Mouse (Mus musculus) left cerebral cortex, adult 2 months (tissue): Measurements from ENCODE around the gene Taok3. TPM values are rescaled to one million over a fixed set of nuclear protein-coding genes. Genes with fewer than 3 reads are reported as not detected.

ENCODE experiments used
- DNase-seq, 2 experiments: peaks; one replicate each; pipeline ENCODE4 v3.0.0; 2021 to 2022; ENCODE audit warnings: low spot score in 2 of 2, mixed read lengths in 1 of 2; ENCODE audit errors: extremely low spot score in 1 of 2
- H3K27ac ChIP-seq: fragments of 200-600 bp; 2 replicates; pipeline ENCODE4 v1.8.1; 2022
- H3K4me3 ChIP-seq: fragments of 200-600 bp; 2 replicates; pipeline ENCODE4 v1.8.1; 2022
- CTCF ChIP-seq: fragments of 200-600 bp; IDR thresholded peaks from 2 replicates; pipeline ENCODE4 v1.8.1; 2022; ENCODE audit warnings: antibody characterized with exemption, mild to moderate bottlenecking, moderate library complexity
- intact Hi-C: fragments of 180-260 bp; cut with DNase I; formaldehyde crosslinking; loops from one replicate; pipeline ENCODE4 v1.15.1; 2025
- total RNA-seq, 2 experiments: library from RNA; stranded (reverse); gene quantifications; 2 replicates each; pipeline ENCODE4 v1.2.3; 2021

Taok3 gene
- total RNA-seq, 2 experiments from 2014 or later = 52.5 to 54.7 TPM

DNA sequence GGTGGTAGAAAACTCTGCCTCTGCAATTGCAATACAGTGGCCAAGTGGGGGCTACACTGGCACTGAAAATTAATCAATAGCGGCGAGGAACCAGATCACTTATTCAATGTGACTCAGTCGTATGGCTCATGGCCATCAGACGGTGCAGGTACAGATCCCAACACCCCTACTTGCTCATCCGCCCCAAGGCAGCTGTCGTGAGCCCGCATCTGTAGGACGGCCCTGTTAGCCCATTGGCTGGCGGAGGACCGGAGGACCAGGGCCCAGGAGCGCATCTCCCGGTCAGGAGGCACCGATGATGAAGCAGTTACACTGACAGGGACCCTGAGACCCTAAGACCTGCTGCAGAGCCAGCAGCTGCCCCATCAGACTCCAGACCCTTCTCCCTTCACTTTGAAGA is 11.2 kb upstream of the Taok3 start:
- intact Hi-C loops = no loop called here
- H3K4me3 ChIP-seq = no peak overlapping the region
- DNase-seq = no peak
- TF ChIP-seq CTCF = no peak
- H3K27ac ChIP-seq = no peak overlapping the region

DNA sequence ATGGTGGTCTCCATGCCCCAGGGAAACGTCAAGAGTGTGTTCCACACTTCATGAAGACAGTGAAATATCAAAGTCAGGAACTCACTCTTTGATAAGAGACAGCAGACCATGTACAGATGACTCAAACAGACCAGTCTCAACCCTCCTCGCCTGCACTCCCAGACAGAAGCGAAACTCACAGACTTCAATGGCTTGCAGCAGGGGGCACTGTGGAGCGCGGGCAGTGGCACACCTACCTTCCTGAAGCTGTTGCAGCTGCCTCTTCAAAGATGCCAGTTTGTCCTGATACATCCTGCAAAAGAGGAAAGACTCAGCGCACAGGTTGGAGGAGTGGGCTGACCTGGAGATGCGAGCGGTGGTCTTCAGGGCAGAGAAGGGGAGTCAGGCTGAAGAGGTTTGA is 10.4 kb upstream of the Taok3 start:
- peak in 1 of 2 experiments; percentile 28 for DNase-seq
- Histone ChIP-seq H3K4me3 (no peak overlapping the region), H3K27ac (no peak overlapping the region)
- peak; percentile 51 for TF ChIP-seq CTCF
- intact Hi-C loops = no loop called here

DNA sequence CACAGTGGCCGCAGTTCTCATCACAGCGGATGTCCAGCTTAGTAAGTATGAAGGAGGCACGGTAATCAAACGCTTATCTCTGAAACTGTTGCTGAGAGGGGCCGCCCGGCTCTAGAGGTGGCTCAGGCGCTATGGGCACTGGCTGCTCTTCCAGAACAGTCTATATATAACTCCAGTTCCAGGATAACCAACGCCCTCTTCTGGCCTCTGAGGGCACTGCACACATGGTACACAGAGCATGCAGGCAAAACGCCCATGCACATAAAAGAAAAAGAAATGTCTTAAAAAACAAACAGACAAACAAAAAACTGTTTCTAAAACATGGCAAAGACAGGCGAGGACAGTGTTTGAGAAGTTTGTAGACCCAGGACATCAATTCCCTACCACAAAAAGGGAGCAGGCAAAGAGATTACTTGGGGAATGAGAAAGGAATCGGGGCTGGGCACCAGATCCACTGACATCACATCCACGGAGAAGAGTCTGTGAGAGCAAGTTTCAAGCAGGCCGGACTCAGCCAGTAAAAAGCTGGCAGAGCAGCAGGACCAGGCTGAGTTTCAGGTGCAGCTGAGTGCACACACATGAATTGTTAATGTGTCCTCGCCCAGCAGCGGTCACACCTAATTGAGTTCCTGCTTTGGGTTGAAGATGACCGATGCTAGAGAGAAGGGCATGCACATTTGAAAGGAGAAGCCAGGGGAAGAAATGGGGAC is 8.7 kb upstream of the Taok3 start:
- Histone ChIP-seq H3K27ac (no peak overlapping the region), H3K4me3 (no peak overlapping the region)
- DNase-seq = no peak
- peak; percentile 22 for TF ChIP-seq CTCF
- intact Hi-C loops = no loop called here

DNA sequence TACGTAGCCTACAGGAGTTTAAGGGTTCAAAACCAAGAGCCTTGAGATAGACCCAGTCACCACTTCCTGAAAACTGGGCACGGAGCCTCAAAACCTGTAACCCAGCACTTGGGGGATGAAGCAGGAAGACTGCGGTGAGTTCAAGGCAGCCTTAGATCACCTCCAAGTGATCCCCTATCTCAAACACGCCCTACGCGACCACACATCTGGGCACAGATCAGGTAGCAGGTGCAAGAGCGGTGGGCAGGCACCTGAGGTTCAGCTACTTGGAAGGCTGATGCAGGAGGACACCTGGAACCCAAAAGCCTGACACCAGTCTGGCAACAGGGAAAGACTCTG is 8.2 kb upstream of the Taok3 start:
- intact Hi-C loops = no loop called here
- H3K4me3 ChIP-seq = no peak overlapping the region
- H3K27ac ChIP-seq = no peak overlapping the region
- no peak for DNase-seq
- TF ChIP-seq CTCF = no peak

DNA sequence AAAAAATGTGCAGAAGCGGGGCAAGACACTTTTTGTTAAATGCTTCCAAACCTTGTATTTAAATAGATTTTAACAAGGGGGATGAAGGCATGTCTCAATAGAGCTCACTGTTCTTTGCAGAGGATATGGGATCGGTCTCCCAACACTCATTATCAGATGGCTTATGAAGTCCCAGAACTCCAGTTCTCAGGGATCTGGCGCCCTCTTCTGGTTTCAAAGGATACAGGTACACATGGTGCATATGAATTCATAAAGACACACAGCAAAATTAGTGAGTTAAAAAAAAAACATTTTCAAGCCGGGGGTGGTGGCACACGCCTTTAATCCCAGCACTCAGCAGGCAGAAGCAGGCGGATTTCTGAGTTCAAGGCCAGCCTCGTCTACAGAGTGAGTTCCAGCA is 6.6 kb upstream of the Taok3 start:
- no peak for DNase-seq
- H3K4me3 ChIP-seq = no peak overlapping the region
- TF ChIP-seq CTCF = peak; percentile 41
- H3K27ac ChIP-seq = no peak overlapping the region
- intact Hi-C loops = no loop called here

DNA sequence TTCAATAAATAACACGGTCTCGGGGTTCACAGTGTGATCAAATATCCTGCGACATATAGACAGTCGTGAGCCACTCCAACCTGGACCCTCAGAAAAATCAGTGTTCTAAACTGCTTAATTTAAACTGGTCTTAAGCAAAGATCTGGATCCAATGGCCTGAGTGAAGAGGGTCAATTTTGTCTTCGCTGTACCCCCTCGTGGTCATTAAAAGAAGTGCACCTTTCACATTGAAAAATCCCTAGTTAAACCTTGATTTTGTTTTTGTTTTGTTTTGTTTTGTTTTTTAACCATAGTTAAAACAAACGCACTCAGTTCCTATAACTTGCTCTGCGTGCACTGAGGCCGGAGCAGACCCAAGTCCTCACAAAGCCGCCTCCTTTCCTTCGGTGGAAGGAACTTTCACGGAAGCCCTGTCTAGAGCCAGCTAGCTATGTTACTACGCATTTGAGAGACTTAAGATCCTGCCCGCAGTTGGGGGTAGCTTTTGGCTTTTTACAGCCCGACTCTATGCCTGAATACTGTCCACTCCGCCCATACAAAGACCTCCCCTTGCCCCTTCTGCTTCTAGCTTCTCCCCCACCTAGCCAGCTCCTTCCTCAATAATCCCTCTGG is 5.2 kb upstream of the Taok3 start:
- peak; percentile 73 for TF ChIP-seq CTCF
- H3K27ac ChIP-seq = peak overlapping the region; percentile 99; the same call in 1 of the 2 replicates
- intact Hi-C loops = loop anchor here (5.0 kb wide), 3 partner anchors 173 to 383 kb away; partner anchors contain the start of gene Pebp1
- peak overlapping the region; percentile 96 for H3K4me3 ChIP-seq
- DNase-seq = no peak

DNA sequence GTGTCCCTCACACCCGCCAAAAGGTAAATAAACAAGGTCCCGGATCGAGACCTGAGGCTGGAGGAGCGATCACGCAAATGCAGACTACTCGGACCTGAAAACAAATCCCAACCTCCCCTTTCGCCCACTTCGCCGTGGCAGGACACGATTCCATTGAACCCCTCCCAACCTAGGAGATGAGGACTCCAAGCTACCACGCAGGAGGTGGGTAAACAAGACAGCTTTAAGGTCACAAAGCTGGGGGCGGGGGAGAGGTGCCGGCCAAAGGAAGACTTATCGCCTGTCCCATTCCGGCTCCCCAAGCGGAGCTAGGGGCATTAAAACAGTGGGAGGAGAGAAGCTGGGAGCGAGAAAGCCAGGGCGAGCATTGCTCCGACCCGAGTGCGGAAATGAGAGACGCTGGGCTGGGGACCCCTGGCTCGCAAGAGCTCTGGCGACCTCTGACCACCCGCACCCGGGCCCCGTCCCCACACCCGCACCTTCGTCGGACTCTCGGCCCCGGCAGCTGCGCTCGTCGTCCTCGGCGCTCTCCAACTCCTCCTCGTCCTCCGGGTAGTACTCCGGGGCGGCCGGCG is 4.6 kb upstream of the Taok3 start:
- intact Hi-C loops = loop anchor here (5.0 kb wide), 3 partner anchors 172 to 382 kb away; partner anchors contain the start of gene Pebp1
- no peak for TF ChIP-seq CTCF
- peak; percentile 30 to 31 for DNase-seq
- Histone ChIP-seq H3K4me3 (peak overlapping the region; percentile 96), H3K27ac (peak overlapping the region; percentile 99)

DNA sequence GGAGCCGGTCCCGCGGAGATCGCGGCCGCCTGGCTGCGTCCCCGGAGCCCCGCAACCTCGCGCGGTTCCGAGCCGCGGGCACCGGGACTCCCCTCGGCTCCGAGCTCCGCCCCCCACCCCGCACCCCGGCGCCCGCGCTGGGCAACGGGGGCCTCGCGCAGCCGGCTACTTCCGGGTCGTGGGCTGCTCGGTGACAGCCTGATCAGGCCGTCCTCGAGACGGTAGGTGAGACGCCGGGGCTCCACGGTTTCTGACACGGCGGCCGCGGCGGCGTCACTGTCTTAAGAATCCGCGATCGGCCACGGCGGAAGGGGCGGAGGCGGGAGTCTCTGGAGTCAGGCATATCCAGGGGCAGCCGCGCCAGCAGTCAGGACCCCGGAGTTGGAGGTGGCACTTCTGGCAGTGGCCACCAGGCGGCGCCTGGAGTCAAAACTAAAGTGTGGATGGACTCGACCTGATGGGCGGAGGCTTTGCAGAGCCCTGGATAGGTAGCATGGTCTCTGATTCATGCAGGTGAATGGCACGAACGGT is 4.0 kb upstream of the Taok3 start, which contains the start of gene Suds3:
Gene Suds3, minus strand, starts transcription at position 278 of the 531 bp plus-strand sequence.
- intact Hi-C loops = loop anchor here (5.0 kb wide), 3 partner anchors 171 to 381 kb away; partner anchors contain the start of gene Pebp1
- H3K27ac ChIP-seq = peak within 1 kb of the TSS; percentile 99
- H3K4me3 ChIP-seq = peak within 1 kb of the TSS; percentile 96
- DNase-seq = peak; percentile 96 to 99
- peak; percentile 100 for TF ChIP-seq CTCF

DNA sequence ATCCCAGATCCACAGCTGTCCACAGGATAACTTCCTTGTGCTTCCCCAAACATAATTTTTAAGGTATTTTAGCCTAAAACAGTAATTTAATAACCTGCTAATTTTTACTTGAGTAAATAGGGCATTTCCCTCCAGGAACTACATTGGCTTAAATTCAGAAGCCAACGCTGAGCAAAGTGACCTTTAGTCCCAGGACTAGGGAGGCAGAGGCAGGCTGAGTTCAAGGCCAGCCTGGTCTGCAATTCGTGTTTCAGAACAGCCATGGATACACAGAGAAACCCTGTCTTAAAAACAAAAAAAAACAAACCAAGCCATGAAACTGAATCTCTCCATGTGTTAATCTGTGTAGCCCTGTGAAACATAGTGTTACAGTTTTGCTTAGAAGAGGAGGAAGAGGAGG is 3.3 kb upstream of the Taok3 start:
- no peak for TF ChIP-seq CTCF
- no peak overlapping the region; the same call in 1 of the 2 replicates for H3K27ac ChIP-seq

DNA sequence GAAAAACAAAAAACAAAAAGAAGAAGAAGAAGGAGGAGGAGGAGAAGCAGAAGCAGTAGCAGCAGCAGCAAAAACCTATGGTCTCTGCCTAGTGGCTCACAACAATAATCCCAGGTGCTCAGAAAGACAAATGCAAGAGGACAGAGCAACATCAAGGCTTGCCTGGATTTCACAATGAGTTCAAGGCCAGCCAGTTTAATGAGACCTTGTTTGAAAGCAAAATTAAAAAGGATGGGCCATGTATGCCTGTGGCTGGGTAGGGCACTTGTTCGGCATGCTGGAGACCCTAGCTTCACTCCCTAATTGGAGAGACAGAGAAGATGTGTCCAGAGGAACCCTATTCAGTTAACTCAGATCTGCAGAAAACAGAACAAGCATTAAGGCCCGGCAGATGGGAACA is 2.7 kb upstream of the Taok3 start:
- no peak overlapping the region for H3K27ac ChIP-seq
- no peak overlapping the region for H3K4me3 ChIP-seq
- no peak for DNase-seq
- intact Hi-C loops = loop anchor here (5.0 kb wide), 3 partner anchors 170 to 380 kb away; partner anchors contain the start of gene Pebp1
- TF ChIP-seq CTCF = no peak

More for the DNA sequence above, 3.3 kb upstream of the Taok3 start:
- no peak overlapping the region; the same call in 1 of the 2 replicates for H3K4me3 ChIP-seq
- intact Hi-C loops = loop anchor here (5.0 kb wide), 3 partner anchors 171 to 381 kb away; partner anchors contain the start of gene Pebp1
- DNase-seq = no peak

DNA sequence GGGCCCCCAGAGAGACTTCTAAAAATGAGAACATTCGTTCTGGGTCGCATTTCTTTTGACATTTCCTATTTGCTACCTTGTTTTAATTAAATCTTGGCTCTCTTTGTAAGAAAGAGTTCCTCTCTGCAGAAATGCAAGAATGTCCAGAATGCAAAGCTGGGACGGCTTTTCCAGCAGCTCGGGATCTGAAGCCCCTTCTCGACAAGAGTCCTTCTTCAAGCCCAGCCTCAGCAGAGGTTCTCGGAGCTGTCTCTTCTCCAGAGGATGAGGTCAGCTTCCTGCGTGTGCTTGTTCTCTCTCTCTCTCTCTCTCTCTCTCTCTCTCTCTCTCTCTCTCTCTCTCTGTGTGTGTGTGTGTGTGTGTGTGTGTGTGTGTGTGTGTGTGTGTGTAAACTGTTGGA is 2.2 kb upstream of the Taok3 start:
- TF ChIP-seq CTCF = no peak
- no peak overlapping the region for H3K27ac ChIP-seq
- intact Hi-C loops = loop anchor here (2.0 to 5.0 kb wide), 4 partner anchors 170 to 380 kb away; partner anchors contain the start of gene Pebp1
- no peak overlapping the region for H3K4me3 ChIP-seq
- no peak for DNase-seq

DNA sequence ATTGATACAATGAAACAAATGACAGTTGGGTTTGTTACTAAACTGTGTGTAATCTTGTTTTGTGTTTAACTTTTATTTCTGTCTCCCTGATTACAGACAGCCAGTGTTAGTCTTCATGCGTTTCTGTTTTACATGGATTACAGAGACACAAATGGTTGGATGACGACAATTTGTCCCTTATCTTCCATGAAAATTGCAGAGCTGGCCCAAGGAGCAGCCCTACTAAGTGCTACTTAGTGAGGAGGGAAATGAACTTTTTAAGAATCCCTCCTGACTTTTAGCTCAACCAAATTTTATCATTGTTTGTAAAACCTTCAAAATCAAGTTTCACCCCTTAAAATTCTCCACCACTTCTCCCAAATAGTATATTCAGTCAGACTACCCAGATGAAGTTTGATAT is 1.7 kb upstream of the Taok3 start:
- intact Hi-C loops = loop anchor here (2.0 to 5.0 kb wide), 4 partner anchors 169 to 379 kb away; partner anchors contain the start of gene Pebp1
- DNase-seq = no peak
- TF ChIP-seq CTCF = no peak
- no peak overlapping the region for H3K27ac ChIP-seq
- H3K4me3 ChIP-seq = no peak overlapping the region
